Mouse (Mus musculus): ENCODE measurements at regions not wholly inside any gene's neighbourhood (a gene's known extent, or its start where the extent isn't known, plus 50 kb on each side); places are given as distances from the start of the nearest gene placed in this dataset.

- Histone ChIP-seq H3K4me1 (ENCODE audit: control insufficient read depth, insufficient read depth, low read length) (no peaks in the 10 kb centered on the region), H3K27me3 (ENCODE audit: control insufficient read depth, insufficient read depth, low read length) (no peaks in the 10 kb centered on the region), H3K9ac (ENCODE audit: low read depth, low read length) (no peak overlapping the region), H3K4me3 (no peak overlapping the region), H3K27ac (no peak overlapping the region), H3K36me3 (ENCODE audit: control insufficient read depth, insufficient read depth, low read length) (no peaks in the 10 kb centered on the region), H3K79me2 (replicated peaks; ENCODE audit: control insufficient read depth, insufficient read depth, low read length) (no peaks in the 10 kb centered on the region)
- DNase-seq: no peak
- TF ChIP-seq EP300 (IDR thresholded peaks at IDR 0.05; ENCODE audit: insufficient read depth, low read depth, low read length) (no peak), CTCF (IDR thresholded peaks at IDR 0.05) (no peak), POLR2A (IDR thresholded peaks at IDR 0.05; ENCODE audit: insufficient read depth, low read depth, low read length) (no peak)
- WGBS: 50% methylated on average over 7 of the region's 7 CpGs
- intact Hi-C loops (cut with DNase I): no loop called here
Observed at GRCm38 (mm10) chr12:52440868-52441365, 62.9 kb upstream of the Arhgap5 start.

DNA sequence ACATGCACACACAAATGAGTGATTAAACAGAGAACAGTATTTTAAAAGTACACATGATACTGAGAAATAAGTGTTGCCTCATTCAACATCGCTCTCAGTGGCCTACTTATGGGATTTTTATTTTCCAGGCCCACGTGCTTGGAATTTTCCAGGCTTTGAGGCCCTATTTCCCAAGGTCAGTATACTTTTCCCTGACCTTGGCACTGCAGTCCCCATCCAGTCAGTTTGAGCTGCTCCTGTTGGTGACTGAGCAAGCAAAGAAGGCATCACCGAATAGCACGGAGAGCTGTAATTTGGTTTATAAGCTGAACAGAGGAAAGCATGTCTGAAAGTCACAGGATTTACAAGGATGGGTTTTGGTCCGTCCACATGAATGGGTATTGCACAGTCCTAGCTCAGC lies 61.4 kb upstream of the Arhgap5 start:
- H3K36me3 ChIP-seq (ENCODE audit: control insufficient read depth, insufficient read depth, low read length): no peaks in the 10 kb centered on the region
- 92% methylated on average over 5 of the region's 5 CpGs for WGBS
- no peak overlapping the region for H3K9ac ChIP-seq (ENCODE audit: low read depth, low read length)
- DNase-seq: no peak
- H3K4me3 ChIP-seq: no peak overlapping the region
- no peaks in the 10 kb centered on the region for H3K4me1 ChIP-seq (ENCODE audit: control insufficient read depth, insufficient read depth, low read length)
- H3K27ac ChIP-seq: no peak overlapping the region
- TF ChIP-seq CTCF (IDR thresholded peaks at IDR 0.05): no peak
- no peak for TF ChIP-seq EP300 (IDR thresholded peaks at IDR 0.05; ENCODE audit: insufficient read depth, low read depth, low read length)
- TF ChIP-seq POLR2A (IDR thresholded peaks at IDR 0.05; ENCODE audit: insufficient read depth, low read depth, low read length): no peak
- intact Hi-C loops (cut with DNase I): no loop called here
- H3K79me2 ChIP-seq (replicated peaks; ENCODE audit: control insufficient read depth, insufficient read depth, low read length): no peaks in the 10 kb centered on the region
- no peaks in the 10 kb centered on the region for H3K27me3 ChIP-seq (ENCODE audit: control insufficient read depth, insufficient read depth, low read length)

GRCm38 (mm10) chr12:52445731-52446130 lies 58.0 kb upstream of the Arhgap5 start:
- 49% methylated on average over 2 of the region's 2 CpGs for WGBS
- no peak overlapping the region for H3K27ac ChIP-seq
- no peaks in the 10 kb centered on the region for H3K79me2 ChIP-seq (replicated peaks; ENCODE audit: control insufficient read depth, insufficient read depth, low read length)
- intact Hi-C loops (cut with DNase I): no loop called here
- no peak overlapping the region for H3K9ac ChIP-seq (ENCODE audit: low read depth, low read length)
- H3K36me3 ChIP-seq (ENCODE audit: control insufficient read depth, insufficient read depth, low read length): no peaks in the 10 kb centered on the region
- H3K4me3 ChIP-seq: no peak overlapping the region
- no peak for DNase-seq
- H3K4me1 ChIP-seq (ENCODE audit: control insufficient read depth, insufficient read depth, low read length): no peaks in the 10 kb centered on the region
- TF ChIP-seq POLR2A (IDR thresholded peaks at IDR 0.05; ENCODE audit: insufficient read depth, low read depth, low read length): no peak
- H3K27me3 ChIP-seq (ENCODE audit: control insufficient read depth, insufficient read depth, low read length): no peaks in the 10 kb centered on the region

DNA sequence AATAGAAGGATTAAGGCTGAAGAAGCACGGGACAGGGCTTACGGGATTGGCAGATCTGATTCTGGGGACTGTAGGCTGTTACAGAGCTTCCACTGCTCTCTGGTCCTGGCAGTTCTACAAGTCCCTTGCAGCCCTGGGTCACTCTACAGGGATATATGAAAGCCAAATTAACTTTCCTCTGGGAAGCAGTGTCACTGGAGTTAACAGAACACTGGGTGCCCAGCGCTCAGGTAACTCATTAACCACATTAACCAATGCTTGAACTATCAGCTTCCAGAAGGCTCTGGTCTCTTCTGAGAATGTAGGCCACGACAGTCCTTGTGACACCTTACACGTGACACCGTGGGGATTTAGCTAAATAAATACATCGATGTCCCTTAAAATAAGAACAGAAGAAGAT lies 57.3 kb upstream of the Arhgap5 start:
- Histone ChIP-seq H3K4me3 (no peak overlapping the region), H3K79me2 (replicated peaks; ENCODE audit: control insufficient read depth, insufficient read depth, low read length) (no peaks in the 10 kb centered on the region), H3K4me1 (ENCODE audit: control insufficient read depth, insufficient read depth, low read length) (no peaks in the 10 kb centered on the region), H3K27ac (no peak overlapping the region), H3K36me3 (ENCODE audit: control insufficient read depth, insufficient read depth, low read length) (no peaks in the 10 kb centered on the region), H3K9ac (ENCODE audit: low read depth, low read length) (no peak overlapping the region), H3K27me3 (ENCODE audit: control insufficient read depth, insufficient read depth, low read length) (no peaks in the 10 kb centered on the region)
- 88% methylated on average over 7 of the region's 7 CpGs for WGBS
- TF ChIP-seq POLR2A (IDR thresholded peaks at IDR 0.05; ENCODE audit: insufficient read depth, low read depth, low read length): no peak
- intact Hi-C loops (cut with DNase I): no loop called here
- DNase-seq: no peak

DNA sequence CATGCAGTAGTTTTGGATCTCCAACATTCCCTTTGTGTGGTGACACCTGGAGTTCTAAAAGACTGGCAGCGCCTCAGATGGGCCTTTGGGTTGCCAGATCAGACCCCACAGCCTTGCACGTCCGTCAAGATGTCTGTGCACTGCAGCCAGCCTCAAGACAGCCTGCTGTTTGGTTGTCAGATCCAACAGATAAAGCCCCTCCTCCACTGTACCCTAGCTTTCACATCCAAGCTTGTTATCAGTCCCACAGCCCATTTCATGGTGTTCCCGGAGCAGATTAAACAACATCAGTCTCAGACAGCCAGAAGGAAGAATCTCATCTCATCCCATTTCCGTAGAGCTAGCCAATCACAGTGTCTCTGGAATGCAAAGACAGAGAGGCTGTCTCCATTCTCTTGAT lies 56.3 kb upstream of the Arhgap5 start:
- Histone ChIP-seq H3K79me2 (replicated peaks; ENCODE audit: control insufficient read depth, insufficient read depth, low read length) (no peaks in the 10 kb centered on the region), H3K27ac (no peak overlapping the region), H3K9ac (ENCODE audit: low read depth, low read length) (no peak overlapping the region), H3K4me3 (no peak overlapping the region), H3K27me3 (ENCODE audit: control insufficient read depth, insufficient read depth, low read length) (no peaks in the 10 kb centered on the region), H3K4me1 (ENCODE audit: control insufficient read depth, insufficient read depth, low read length) (no peaks in the 10 kb centered on the region), H3K36me3 (ENCODE audit: control insufficient read depth, insufficient read depth, low read length) (no peaks in the 10 kb centered on the region)
- intact Hi-C loops (cut with DNase I): no loop called here
- 69% methylated on average over 5 of the region's 5 CpGs for WGBS
- TF ChIP-seq CTCF (IDR thresholded peaks at IDR 0.05) (no peak), POLR2A (IDR thresholded peaks at IDR 0.05; ENCODE audit: insufficient read depth, low read depth, low read length) (no peak), EP300 (IDR thresholded peaks at IDR 0.05; ENCODE audit: insufficient read depth, low read depth, low read length) (no peak)
- DNase-seq: no peak

DNA sequence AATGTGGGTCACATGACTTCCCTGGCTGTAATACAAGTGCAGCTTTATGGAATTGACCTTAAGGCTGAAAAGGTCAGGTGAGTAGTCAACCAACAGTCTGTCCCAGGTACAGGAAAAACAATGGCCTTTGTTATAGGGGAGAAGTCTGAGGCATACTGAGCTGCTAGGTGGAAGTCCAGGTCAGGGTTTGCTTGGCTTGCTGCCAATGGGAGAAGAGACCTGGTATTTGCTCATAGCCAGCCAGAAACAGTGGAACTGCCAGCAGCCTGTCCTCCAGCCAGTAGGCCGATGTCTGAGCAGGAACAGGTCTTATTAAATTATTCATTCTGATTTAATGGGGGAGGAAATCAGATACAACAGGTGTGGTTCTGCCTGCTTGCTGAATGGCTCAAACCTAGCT lies 55.6 kb upstream of the Arhgap5 start:
- Histone ChIP-seq H3K4me1 (ENCODE audit: control insufficient read depth, insufficient read depth, low read length) (no peaks in the 10 kb centered on the region), H3K9ac (ENCODE audit: low read depth, low read length) (no peak overlapping the region), H3K27me3 (ENCODE audit: control insufficient read depth, insufficient read depth, low read length) (no peaks in the 10 kb centered on the region), H3K36me3 (ENCODE audit: control insufficient read depth, insufficient read depth, low read length) (no peaks in the 10 kb centered on the region), H3K27ac (no peak overlapping the region), H3K4me3 (no peak overlapping the region), H3K79me2 (replicated peaks; ENCODE audit: control insufficient read depth, insufficient read depth, low read length) (no peaks in the 10 kb centered on the region)
- TF ChIP-seq POLR2A (IDR thresholded peaks at IDR 0.05; ENCODE audit: insufficient read depth, low read depth, low read length) (no peak), EP300 (IDR thresholded peaks at IDR 0.05; ENCODE audit: insufficient read depth, low read depth, low read length) (no peak), CTCF (IDR thresholded peaks at IDR 0.05) (no peak)
- WGBS: 48% methylated on average over 1 of the region's 1 CpGs
- peak in 1 of 2 experiments; percentile 20 for DNase-seq
- intact Hi-C loops (cut with DNase I): no loop called here

Measured in heart, adult 2 months (tissue).